Mouse (Mus musculus) left cerebral cortex, postnatal 14 days (tissue): ENCODE results near the gene Fam170b. TPM values are rescaled to one million over a fixed set of nuclear protein-coding genes. Genes with fewer than 3 reads are reported as not detected.

Experiments used
- total RNA-seq, 2 experiments: library from RNA; stranded (reverse); gene quantifications; 2 replicates each; pipeline ENCODE4 v1.2.3; 2021

The Fam170b gene
- total RNA-seq, 2 experiments from 2014 or later = not detected

Other genes starting within 250 kb of the Fam170b start
- gene Prrxl1, start 234.6 kb upstream of the Fam170b start, total RNA-seq = not detected
- under 1 TPM; 0.13 to 0.15 TPM for gene 3425401B19Rik, start 148.7 kb upstream of the Fam170b start, total RNA-seq
- gene Tmem273, start 48.0 kb upstream of the Fam170b start, total RNA-seq = under 1 TPM; 0.36 to 0.72 TPM
- gene Vstm4, start 22.8 kb downstream of the Fam170b start, total RNA-seq = 1 to 10 TPM; 4.3 to 5.2 TPM
- under 1 TPM; 0.33 to 0.36 TPM for gene Lrrc18, start 157.4 kb downstream of the Fam170b start, total RNA-seq